Mouse (Mus musculus): ENCODE measurements around the gene Mrc2.

DNA sequence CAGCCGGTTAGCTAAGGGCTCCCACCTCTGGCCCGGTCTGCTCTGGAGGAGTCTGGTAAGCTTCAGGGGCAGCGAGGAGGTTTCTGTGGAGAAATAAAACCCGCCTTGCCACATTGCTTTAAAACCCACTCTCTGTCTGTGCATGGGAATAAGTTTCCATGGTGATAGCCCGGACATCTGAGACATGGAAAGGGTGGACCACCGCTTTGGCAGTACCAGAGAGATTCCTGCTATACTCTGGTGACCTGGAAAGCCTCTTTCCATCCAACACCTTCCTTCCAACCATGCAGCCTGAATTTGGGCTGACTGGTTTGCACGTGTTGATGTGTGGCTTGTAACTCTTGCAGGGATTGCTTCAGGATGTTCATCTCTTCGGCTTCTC, 21.2 kb downstream of the Mrc2 start:
- TF ChIP-seq CTCF (IDR thresholded peaks at IDR 0.05; ENCODE audit: borderline replicate concordance, insufficient read depth, low read depth, low read length), result no peak
- TF ChIP-seq POLR2A (IDR thresholded peaks at IDR 0.05; ENCODE audit: borderline replicate concordance, insufficient read depth, low read length), result no peak

Measured in cerebellum, adult 2 months (tissue).